Mouse (Mus musculus) activated CD4-positive, CD25-positive, alpha-beta regulatory T cell, adult 4 months (primary cell): ENCODE results near the gene Olfr707. TPM values are rescaled to one million over a fixed set of nuclear protein-coding genes. Genes with fewer than 3 reads are reported as not detected.
"Not testable (repeated sequence)": the region's sequence is repeated elsewhere in the genome, so short reads cannot be mapped to it uniquely, and the experiment has no call there.

Experiments
- ATAC-seq: one replicate; pipeline ENCODE4 v1.8.0; 2017
- polyA plus RNA-seq, 2 experiments: library from polyadenylated mRNA; unstranded; fragments of 100-300 nt; shearing (Covaris generic); gene quantifications; one replicate each; pipeline ENCODE4 v1.2.1; 2017

Olfr707 gene
- polyA plus RNA-seq, result not detected

GRCm38 (mm10) chr7:106901141-106901540 is at the start of gene Olfr707:
Gene Olfr707 (minus strand): TSS chr7:106901241.
- not testable (repeated sequence) for ATAC-seq

GRCm38 (mm10) chr7:106948212-106948611 is 47.2 kb upstream of the Olfr707 start, which contains the start of gene Olfr710:
Gene Olfr710 (minus strand): TSS chr7:106948312.
- ATAC-seq, result no peak

- ATAC-seq, result no peak
These were observed 31.1 kb upstream of the Olfr707 start, which contains the start of gene Olfr709-ps1 for GRCm38 (mm10) chr7:106932119-106932518. Gene Olfr709-ps1 (minus strand): TSS chr7:106932219.

GRCm38 (mm10) chr7:106920961-106921360 is 19.9 kb upstream of the Olfr707 start:
- not testable (repeated sequence) for ATAC-seq

GRCm38 (mm10) chr7:106907676-106908075 is 6.6 kb upstream of the Olfr707 start, which contains the start of gene Olfr1532-ps1:
Gene Olfr1532-ps1 (plus strand): TSS chr7:106908001.
- ATAC-seq, result no peak

- ATAC-seq, result no peak
These were observed 13.0 kb downstream of the Olfr707 start, which contains the start of gene Olfr706 for GRCm38 (mm10) chr7:106888062-106888461. Gene Olfr706 (minus strand): TSS chr7:106888162.

- no peak for ATAC-seq
These were observed 24.2 kb downstream of the Olfr707 start, which contains the start of gene Olfr705 for GRCm38 (mm10) chr7:106876791-106877190. Gene Olfr705 (minus strand): TSS chr7:106876891.

- ATAC-seq, result no peak
These were observed 38.2 kb downstream of the Olfr707 start, which contains the start of gene Olfr704 for GRCm38 (mm10) chr7:106862885-106863284. Gene Olfr704 (plus strand): TSS chr7:106863185.

GRCm38 (mm10) chr7:106843060-106843459 is 58.0 kb downstream of the Olfr707 start, which contains the start of gene Olfr703:
Gene Olfr703 (plus strand): TSS chr7:106843360.
- no peak for ATAC-seq

Other genes with a start within 250 kb of the Olfr707 start
- gene Olfr693, start 220.7 kb downstream of the Olfr707 start, polyA plus RNA-seq, result not detected
- gene Olfr694, start 209.4 kb downstream of the Olfr707 start, polyA plus RNA-seq, result not detected
- not detected for gene Olfr695, start 184.8 kb downstream of the Olfr707 start, polyA plus RNA-seq
- gene Olfr697, start 158.8 kb downstream of the Olfr707 start, polyA plus RNA-seq, result not detected
- gene Olfr698, start 145.8 kb downstream of the Olfr707 start, polyA plus RNA-seq, result under 1 TPM in 1 of 2 experiments, not detected in 1; 0.85 TPM
- not detected for gene Olfr699, start 108.0 kb downstream of the Olfr707 start, polyA plus RNA-seq
- not detected for gene Olfr700, start 92.4 kb downstream of the Olfr707 start, polyA plus RNA-seq
- gene Olfr701, start 87.1 kb downstream of the Olfr707 start, polyA plus RNA-seq, result not detected
- gene Olfr702, start 67.3 kb downstream of the Olfr707 start, polyA plus RNA-seq, result not detected
- not detected for gene Olfr703, start 57.9 kb downstream of the Olfr707 start, polyA plus RNA-seq
- not detected for gene Olfr704, start 38.1 kb downstream of the Olfr707 start, polyA plus RNA-seq
- gene Olfr705, start 24.4 kb downstream of the Olfr707 start, polyA plus RNA-seq, result not detected
- not detected for gene Olfr706, start 13.1 kb downstream of the Olfr707 start, polyA plus RNA-seq
- not detected for gene Olfr1532-ps1, start 6.8 kb upstream of the Olfr707 start, polyA plus RNA-seq
- gene Olfr709-ps1, start 31.0 kb upstream of the Olfr707 start, polyA plus RNA-seq, result not detected
- not detected for gene Olfr710, start 47.1 kb upstream of the Olfr707 start, polyA plus RNA-seq
- gene Olfr6, start 62.7 kb upstream of the Olfr707 start, polyA plus RNA-seq, result under 1 TPM in 1 of 2 experiments, not detected in 1; 0.08 TPM
- gene Olfr711, start 74.2 kb upstream of the Olfr707 start, polyA plus RNA-seq, result not detected
- gene Olfr2, start 104.8 kb upstream of the Olfr707 start, polyA plus RNA-seq, result not detected
- not detected for gene Olfr713, start 129.9 kb upstream of the Olfr707 start, polyA plus RNA-seq
- gene Olfr714, start 169.7 kb upstream of the Olfr707 start, polyA plus RNA-seq, result not detected
- not detected for gene Olfr17, start 192.0 kb upstream of the Olfr707 start, polyA plus RNA-seq
- not detected for gene Olfr715b, start 209.1 kb upstream of the Olfr707 start, polyA plus RNA-seq
- gene Olfr715, start 229.8 kb upstream of the Olfr707 start, polyA plus RNA-seq, result not detected
- gene Olfr716, start 237.1 kb upstream of the Olfr707 start, polyA plus RNA-seq, result under 1 TPM in 1 of 2 experiments, not detected in 1; 0.12 TPM